Mouse (Mus musculus) liver, embryonic 14.5 days (tissue): ENCODE data around the gene Tlr4.

ENCODE experiments used
- CTCF ChIP-seq: IDR thresholded peaks from 2 replicates; pipeline ENCODE4 v1.5.1; 2016; ENCODE audit warnings: antibody characterized with exemption, low read depth, control low read depth
- EP300 ChIP-seq: IDR thresholded peaks from 2 replicates; pipeline ENCODE4 v1.6.1; 2016; ENCODE audit warnings: antibody characterized with exemption, low read depth

DNA sequence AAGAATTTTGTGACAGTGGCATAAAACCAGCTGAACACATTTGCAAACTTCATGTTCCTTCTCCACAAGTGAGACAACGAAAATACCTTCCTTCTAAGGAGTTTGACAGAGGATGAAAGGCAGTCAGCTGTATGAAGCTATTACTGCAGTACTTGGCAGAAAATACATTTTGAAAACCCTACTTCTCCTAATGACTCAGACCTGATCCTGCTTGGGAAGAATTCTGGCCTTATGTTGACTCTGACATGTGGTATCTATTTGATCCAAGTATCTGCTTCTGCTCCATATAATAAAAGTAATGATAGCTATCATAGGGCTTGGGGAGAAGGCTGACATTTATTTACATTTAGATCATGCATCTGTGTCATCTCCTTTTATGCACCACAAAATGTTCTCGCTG lies 33.1 kb upstream of the Tlr4 start:
- no peak for TF ChIP-seq CTCF
- no peak for TF ChIP-seq EP300
